Mouse (Mus musculus): Measurements from ENCODE around the gene Spg11. TPM values are rescaled to one million over a fixed set of nuclear protein-coding genes. Genes with fewer than 3 reads are reported as not detected.

The Spg11 gene
- polyA plus RNA-seq, 1 experiment from 2014 or later: 7.0 TPM

GRCm38 (mm10) chr2:122132618-122133017 lies 14.4 kb upstream of the Spg11 start:
- WGBS (ENCODE audit: insufficient replicate concordance): 85% methylated on average over 2 of the region's 2 CpGs

DNA sequence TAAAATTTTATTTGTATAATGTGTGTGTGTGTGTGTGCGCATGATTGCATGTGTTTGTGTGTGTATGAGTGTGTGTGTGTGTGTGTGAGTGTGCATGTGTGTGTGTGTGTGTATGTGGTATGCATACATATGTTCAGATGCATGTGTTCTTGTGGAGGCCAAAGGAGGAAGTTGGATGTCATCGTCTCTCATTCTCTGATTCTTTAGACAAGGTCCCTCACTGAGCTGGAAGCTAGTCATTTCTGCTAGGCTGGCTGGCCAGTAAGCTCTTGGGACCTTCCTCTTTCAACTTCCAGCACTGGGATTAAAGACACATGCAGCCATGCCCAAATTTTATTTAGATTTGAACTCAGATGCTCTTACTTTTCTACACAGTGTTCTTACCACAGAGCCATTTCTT lies 13.9 kb upstream of the Spg11 start:
- ATAC-seq (replicated peaks; ENCODE audit: insufficient number of reproducible peaks, low FRiP score, low TSS enrichment): no peak
- Histone ChIP-seq H3K9me3 (replicated peaks; ENCODE audit: control insufficient read depth, low read length) (no peaks in the 10 kb centered on the region), H3K4me3 (ENCODE audit: low read depth, low read length) (no peak overlapping the region), H3K27ac (ENCODE audit: low read depth, low read length) (no peak overlapping the region), H3K4me1 (ENCODE audit: control insufficient read depth, insufficient read depth, low read length) (no peaks in the 10 kb centered on the region; the same call in 1 of the 2 replicates), H3K4me2 (no peak overlapping the region), H3K27me3 (ENCODE audit: control insufficient read depth, insufficient read depth, low read length) (no peaks in the 10 kb centered on the region), H3K36me3 (ENCODE audit: control insufficient read depth, insufficient read depth, low read length) (no peaks in the 10 kb centered on the region), H3K9ac (ENCODE audit: low read depth, low read length) (no peak overlapping the region)
- 83% methylated on average over 2 of the region's 2 CpGs for WGBS (ENCODE audit: insufficient replicate concordance)

More at GRCm38 (mm10) chr2:122132618-122133017, 14.4 kb upstream of the Spg11 start:
- Histone ChIP-seq H3K27me3 (ENCODE audit: control insufficient read depth, insufficient read depth, low read length) (no peaks in the 10 kb centered on the region), H3K4me1 (ENCODE audit: control insufficient read depth, insufficient read depth, low read length) (no peaks in the 10 kb centered on the region; the same call in 1 of the 2 replicates), H3K36me3 (ENCODE audit: control insufficient read depth, insufficient read depth, low read length) (no peaks in the 10 kb centered on the region), H3K4me2 (no peak overlapping the region), H3K4me3 (ENCODE audit: low read depth, low read length) (no peak overlapping the region), H3K9ac (ENCODE audit: low read depth, low read length) (no peak overlapping the region), H3K27ac (ENCODE audit: low read depth, low read length) (no peak overlapping the region), H3K9me3 (replicated peaks; ENCODE audit: control insufficient read depth, low read length) (no peaks in the 10 kb centered on the region)
- no peak for ATAC-seq (replicated peaks; ENCODE audit: insufficient number of reproducible peaks, low FRiP score, low TSS enrichment)

- H3K9ac ChIP-seq (ENCODE audit: low read depth, low read length): no peak overlapping the region
- no peaks in the 10 kb centered on the region for H3K9me3 ChIP-seq (replicated peaks; ENCODE audit: control insufficient read depth, low read length)
- 91% methylated on average over 4 of the region's 4 CpGs for WGBS (ENCODE audit: insufficient replicate concordance)
- H3K4me2 ChIP-seq: no peak overlapping the region
- no peaks in the 10 kb centered on the region for H3K27me3 ChIP-seq (ENCODE audit: control insufficient read depth, insufficient read depth, low read length)
- H3K27ac ChIP-seq (ENCODE audit: low read depth, low read length): no peak overlapping the region
- no peaks in the 10 kb centered on the region for H3K36me3 ChIP-seq (ENCODE audit: control insufficient read depth, insufficient read depth, low read length)
- no peak for ATAC-seq (replicated peaks; ENCODE audit: insufficient number of reproducible peaks, low FRiP score, low TSS enrichment)
- no peak overlapping the region for H3K4me3 ChIP-seq (ENCODE audit: low read depth, low read length)
- H3K4me1 ChIP-seq (ENCODE audit: control insufficient read depth, insufficient read depth, low read length): peaks cover 5% of the 10 kb centered on the region
These were observed 9.4 kb upstream of the Spg11 start for GRCm38 (mm10) chr2:122127635-122128034.

GRCm38 (mm10) chr2:122126765-122127347 lies 8.7 kb upstream of the Spg11 start:
- no peaks in the 10 kb centered on the region for H3K27me3 ChIP-seq (ENCODE audit: control insufficient read depth, insufficient read depth, low read length)
- no peak overlapping the region for H3K4me2 ChIP-seq
- 48% methylated on average over 5 of the region's 5 CpGs for WGBS (ENCODE audit: insufficient replicate concordance)
- peaks cover 5% of the 10 kb centered on the region for H3K4me1 ChIP-seq (ENCODE audit: control insufficient read depth, insufficient read depth, low read length)
- H3K36me3 ChIP-seq (ENCODE audit: control insufficient read depth, insufficient read depth, low read length): no peaks in the 10 kb centered on the region
- no peaks in the 10 kb centered on the region for H3K9me3 ChIP-seq (replicated peaks; ENCODE audit: control insufficient read depth, low read length)
- no peak overlapping the region for H3K9ac ChIP-seq (ENCODE audit: low read depth, low read length)
- H3K27ac ChIP-seq (ENCODE audit: low read depth, low read length): no peak overlapping the region
- ATAC-seq (replicated peaks; ENCODE audit: insufficient number of reproducible peaks, low FRiP score, low TSS enrichment): no peak
- H3K4me3 ChIP-seq (ENCODE audit: low read depth, low read length): no peak overlapping the region

DNA sequence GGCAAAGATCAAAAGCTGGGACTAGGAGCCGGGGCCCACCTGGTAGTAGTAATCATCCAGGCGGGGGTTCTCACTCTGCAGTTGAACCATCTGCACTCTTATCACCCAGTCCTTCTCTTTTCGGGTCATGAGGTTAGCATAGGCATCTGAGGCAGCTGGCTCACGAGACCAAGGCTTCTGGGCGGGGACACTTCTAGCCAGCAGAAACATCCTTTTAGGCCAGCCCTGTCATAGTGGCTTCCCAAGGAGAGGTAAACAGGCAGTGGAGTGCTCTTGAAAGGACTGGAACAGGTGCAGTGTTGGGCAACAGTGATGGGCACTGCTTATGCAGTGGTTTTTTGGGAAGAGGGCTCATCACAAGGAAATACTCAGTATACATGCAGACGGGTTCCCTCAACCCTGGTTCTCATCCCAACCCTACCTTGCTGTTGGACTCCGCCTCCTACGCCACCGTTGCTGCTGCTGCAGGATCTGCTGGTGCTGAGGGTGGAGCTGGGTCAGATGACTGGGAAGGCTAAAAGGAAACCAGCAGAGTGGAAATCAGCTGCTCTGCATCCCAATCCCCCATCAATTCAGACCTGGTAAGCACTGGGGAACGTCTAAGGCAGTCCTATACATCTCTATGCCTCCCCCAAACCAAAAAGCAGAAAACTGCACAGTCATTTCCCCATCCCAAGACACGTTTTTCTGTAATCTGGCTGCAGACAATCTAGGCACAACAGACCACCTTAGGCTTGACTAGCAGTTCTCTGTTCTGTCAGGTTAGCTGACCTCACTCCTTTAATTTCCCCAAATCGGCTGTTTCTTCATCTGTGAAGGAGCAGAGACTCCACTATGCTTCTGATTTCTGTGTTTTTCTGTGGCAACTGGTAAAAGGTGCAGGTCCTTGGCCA lies 7.7 kb upstream of the Spg11 start:
- Histone ChIP-seq H3K36me3 (ENCODE audit: control insufficient read depth, insufficient read depth, low read length) (no peaks in the 10 kb centered on the region), H3K4me3 (ENCODE audit: low read depth, low read length) (no peak overlapping the region), H3K4me1 (ENCODE audit: control insufficient read depth, insufficient read depth, low read length) (peaks cover 5% of the 10 kb centered on the region), H3K4me2 (no peak overlapping the region), H3K27me3 (ENCODE audit: control insufficient read depth, insufficient read depth, low read length) (no peaks in the 10 kb centered on the region), H3K27ac (ENCODE audit: low read depth, low read length) (no peak overlapping the region), H3K9ac (ENCODE audit: low read depth, low read length) (no peak overlapping the region), H3K9me3 (replicated peaks; ENCODE audit: control insufficient read depth, low read length) (no peaks in the 10 kb centered on the region)
- ATAC-seq (replicated peaks; ENCODE audit: insufficient number of reproducible peaks, low FRiP score, low TSS enrichment): no peak
- WGBS (ENCODE audit: insufficient replicate concordance): 29% methylated on average over 12 of the region's 12 CpGs

DNA sequence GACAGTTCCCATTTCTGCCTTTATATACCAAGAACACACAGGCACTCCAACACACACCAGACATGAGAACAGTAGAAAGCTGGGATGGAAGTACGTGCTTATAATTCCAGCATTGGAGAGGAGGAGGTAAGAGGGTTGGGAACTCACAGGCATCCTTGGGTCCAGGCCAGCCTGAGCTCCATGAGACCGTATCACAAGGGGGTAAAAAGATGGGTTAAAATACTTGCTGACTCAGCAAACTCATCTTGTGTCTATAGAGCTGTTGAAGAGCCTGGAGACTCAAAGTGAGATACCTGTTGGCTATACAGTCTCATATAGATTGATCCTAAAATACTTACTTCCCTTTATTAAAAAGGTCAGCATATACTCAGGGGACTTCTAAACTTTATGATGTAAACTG lies 1.3 kb downstream of the Spg11 start:
- Histone ChIP-seq H3K4me2 (no peak overlapping the region; the same call in 1 of the 2 replicates), H3K9me3 (replicated peaks; ENCODE audit: control insufficient read depth, low read length) (no peaks in the 10 kb centered on the region), H3K36me3 (ENCODE audit: control insufficient read depth, insufficient read depth, low read length) (peaks cover 3% of the 10 kb centered on the region; the same call in 1 of the 2 replicates), H3K4me3 (ENCODE audit: low read depth, low read length) (peak overlapping the region; percentile 70; the same call in 1 of the 2 replicates), H3K4me1 (ENCODE audit: control insufficient read depth, insufficient read depth, low read length) (0 out of 2 replicates have a peak, but pooled peaks cover 5% of the 10 kb centered on the region), H3K27ac (ENCODE audit: low read depth, low read length) (no peak overlapping the region), H3K27me3 (ENCODE audit: control insufficient read depth, insufficient read depth, low read length) (no peaks in the 10 kb centered on the region), H3K9ac (ENCODE audit: low read depth, low read length) (no peak overlapping the region)
- ATAC-seq (replicated peaks; ENCODE audit: insufficient number of reproducible peaks, low FRiP score, low TSS enrichment): no peak
- 85% methylated on average over 2 of the region's 2 CpGs for WGBS (ENCODE audit: insufficient replicate concordance)

GRCm38 (mm10) chr2:122109714-122110113 lies 8.5 kb downstream of the Spg11 start:
- Histone ChIP-seq H3K36me3 (ENCODE audit: control insufficient read depth, insufficient read depth, low read length) (peaks cover 14% of the 10 kb centered on the region), H3K9ac (ENCODE audit: low read depth, low read length) (no peak overlapping the region)
- WGBS (ENCODE audit: insufficient replicate concordance): 70% methylated on average over 4 of the region's 4 CpGs

GRCm38 (mm10) chr2:122108101-122108500 lies 10.1 kb downstream of the Spg11 start:
- no peaks in the 10 kb centered on the region for H3K27me3 ChIP-seq (ENCODE audit: control insufficient read depth, insufficient read depth, low read length)
- 76% methylated on average over 14 of the region's 14 CpGs for whole genome bisulfite sequencing (ENCODE audit: insufficient replicate concordance)

More at GRCm38 (mm10) chr2:122109714-122110113, 8.5 kb downstream of the Spg11 start:
- H3K27ac ChIP-seq (ENCODE audit: low read depth, low read length): no peak overlapping the region
- ATAC-seq (replicated peaks; ENCODE audit: insufficient number of reproducible peaks, low FRiP score, low TSS enrichment): no peak
- H3K4me3 ChIP-seq (ENCODE audit: low read depth, low read length): no peak overlapping the region
- no peaks in the 10 kb centered on the region for H3K27me3 ChIP-seq (ENCODE audit: control insufficient read depth, insufficient read depth, low read length)
- no peaks in the 10 kb centered on the region for H3K9me3 ChIP-seq (replicated peaks; ENCODE audit: control insufficient read depth, low read length)
- no peaks in the 10 kb centered on the region for H3K4me1 ChIP-seq (ENCODE audit: control insufficient read depth, insufficient read depth, low read length)
- no peak overlapping the region for H3K4me2 ChIP-seq

More at GRCm38 (mm10) chr2:122108101-122108500, 10.1 kb downstream of the Spg11 start:
- H3K9me3 ChIP-seq (replicated peaks; ENCODE audit: control insufficient read depth, low read length): no peaks in the 10 kb centered on the region
- ATAC-seq (replicated peaks; ENCODE audit: insufficient number of reproducible peaks, low FRiP score, low TSS enrichment): no peak
- no peaks in the 10 kb centered on the region for H3K4me1 ChIP-seq (ENCODE audit: control insufficient read depth, insufficient read depth, low read length)
- no peak overlapping the region for H3K27ac ChIP-seq (ENCODE audit: low read depth, low read length)
- no peak overlapping the region for H3K4me3 ChIP-seq (ENCODE audit: low read depth, low read length)
- peaks cover 14% of the 10 kb centered on the region for H3K36me3 ChIP-seq (ENCODE audit: control insufficient read depth, insufficient read depth, low read length)
- H3K4me2 ChIP-seq: no peak overlapping the region
- H3K9ac ChIP-seq (ENCODE audit: low read depth, low read length): no peak overlapping the region

Measured in heart, embryonic 11.5 days (tissue).